Mouse (Mus musculus) common myeloid progenitor, adult 5-6 weeks (primary cell): ENCODE measurements around the gene Ephb1. TPM values are rescaled to one million over a fixed set of nuclear protein-coding genes. Genes with fewer than 3 reads are reported as not detected.

ENCODE experiments used
- ATAC-seq: replicated peaks from 2 replicates; pipeline ENCODE4 v1.8.0; 2016; ENCODE audit warnings: low read depth, mild to moderate bottlenecking, moderate TSS enrichment, inconsistent platforms; ENCODE audit not compliant: poor library complexity, severe bottlenecking
- total RNA-seq: library from RNA; stranded (forward); fragments of 200-1000, 187-1606 nt; gene quantifications from 2 replicates; pipeline ENCODE4 v1.2.3, GENCODE M21; 2017

Gene Ephb1
- total RNA-seq, 1 experiment from 2014 or later = not detected

DNA sequence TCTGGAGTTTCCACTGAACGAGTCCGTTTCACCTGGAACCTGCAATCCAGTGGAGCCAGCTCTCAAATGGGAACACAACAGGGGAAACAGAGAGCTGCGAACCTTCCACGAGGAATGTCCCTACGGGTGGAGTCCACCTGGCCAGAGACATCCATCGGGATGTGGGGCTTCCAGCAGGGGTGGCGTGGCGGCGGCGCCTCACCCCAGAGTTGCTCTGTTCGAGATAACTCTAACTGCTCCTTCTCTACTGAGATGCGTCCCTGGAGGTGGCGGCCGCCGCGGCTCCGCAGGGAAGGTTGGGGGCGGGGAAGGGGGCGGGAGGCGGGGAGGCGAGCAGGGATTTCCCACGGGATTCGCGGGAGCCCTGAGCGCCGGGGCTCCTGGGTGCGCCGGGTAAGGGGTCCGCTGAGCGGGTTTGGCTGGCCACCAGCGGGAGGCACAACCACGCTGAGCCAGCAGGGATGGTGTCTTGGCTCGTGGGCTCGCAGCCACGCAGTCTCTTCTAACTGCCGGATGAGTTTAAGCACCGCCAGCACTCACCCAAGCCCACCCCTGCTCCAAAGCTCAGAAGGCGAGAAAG, 1.3 kb downstream of the Ephb1 start:
- ATAC-seq = no peak

GRCm38 (mm10) chr9:102352186-102353055, 2.1 kb downstream of the Ephb1 start:
- ATAC-seq = no peak

DNA sequence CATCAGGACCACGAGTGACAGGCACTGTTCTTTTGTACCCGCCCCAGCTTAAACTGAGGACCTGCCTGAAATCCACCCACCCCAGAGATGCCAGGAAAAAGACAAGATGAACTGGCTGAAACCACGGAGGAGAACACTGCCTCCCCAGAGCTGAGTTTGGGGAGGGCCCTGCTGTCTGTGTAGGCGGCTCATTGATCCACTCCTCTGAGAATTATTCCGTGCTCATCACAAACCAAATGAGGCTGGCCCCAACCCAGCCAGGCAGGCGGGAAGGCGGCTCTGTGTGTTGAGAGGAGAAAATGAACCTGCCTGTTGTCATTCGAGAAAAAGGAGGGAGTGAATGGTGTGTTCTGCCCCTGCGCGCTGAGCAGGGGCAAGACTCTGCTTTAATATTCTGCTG, 2.8 kb downstream of the Ephb1 start:
- no peak for ATAC-seq

GRCm38 (mm10) chr9:102351221-102351620, 3.3 kb downstream of the Ephb1 start:
- ATAC-seq = no peak

- ATAC-seq = no peak
Observed at GRCm38 (mm10) chr9:102350696-102351095, 3.8 kb downstream of the Ephb1 start.

GRCm38 (mm10) chr9:102350076-102350475, 4.4 kb downstream of the Ephb1 start:
- no peak for ATAC-seq

- ATAC-seq = no peak
Observed at GRCm38 (mm10) chr9:102346801-102347200, 7.7 kb downstream of the Ephb1 start.

DNA sequence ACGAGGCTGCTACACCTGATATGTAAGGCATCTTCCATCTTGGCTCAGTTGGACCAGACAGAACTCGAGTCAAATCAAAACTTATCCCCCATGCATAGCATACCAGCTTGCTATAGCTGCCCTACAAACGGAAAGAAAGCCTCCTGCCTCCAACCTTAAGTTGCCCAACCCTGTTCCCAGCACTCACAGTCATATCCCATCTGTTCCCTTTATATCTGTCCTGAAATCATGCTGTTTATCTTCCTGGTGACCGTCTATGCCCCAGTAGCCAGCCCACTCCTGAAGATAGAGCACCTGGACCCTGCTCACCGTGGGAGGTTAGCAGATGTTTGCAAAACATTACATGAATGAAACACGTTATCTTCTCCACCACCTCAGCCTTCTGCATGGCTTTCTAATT, 9.0 kb downstream of the Ephb1 start:
- no peak for ATAC-seq

DNA sequence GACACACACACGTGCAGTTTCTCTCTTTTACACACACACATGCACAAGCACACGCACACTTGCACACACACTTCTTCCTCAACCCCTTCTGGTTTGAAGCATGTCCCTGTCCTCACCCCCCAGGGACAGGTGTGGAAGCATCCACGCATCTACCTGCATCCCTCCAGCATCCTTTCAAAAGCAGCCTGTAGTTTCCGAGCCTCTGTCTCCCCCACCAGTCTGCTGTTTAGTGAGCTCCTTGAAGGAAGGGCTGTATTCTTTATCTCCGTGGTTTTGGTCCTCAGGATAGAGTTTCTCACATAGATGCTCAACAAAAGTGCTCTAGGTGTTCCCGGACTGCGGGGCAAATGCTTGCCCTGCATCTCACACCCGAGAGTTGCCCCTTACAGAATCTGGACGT, 9.4 kb downstream of the Ephb1 start:
- ATAC-seq = no peak

DNA sequence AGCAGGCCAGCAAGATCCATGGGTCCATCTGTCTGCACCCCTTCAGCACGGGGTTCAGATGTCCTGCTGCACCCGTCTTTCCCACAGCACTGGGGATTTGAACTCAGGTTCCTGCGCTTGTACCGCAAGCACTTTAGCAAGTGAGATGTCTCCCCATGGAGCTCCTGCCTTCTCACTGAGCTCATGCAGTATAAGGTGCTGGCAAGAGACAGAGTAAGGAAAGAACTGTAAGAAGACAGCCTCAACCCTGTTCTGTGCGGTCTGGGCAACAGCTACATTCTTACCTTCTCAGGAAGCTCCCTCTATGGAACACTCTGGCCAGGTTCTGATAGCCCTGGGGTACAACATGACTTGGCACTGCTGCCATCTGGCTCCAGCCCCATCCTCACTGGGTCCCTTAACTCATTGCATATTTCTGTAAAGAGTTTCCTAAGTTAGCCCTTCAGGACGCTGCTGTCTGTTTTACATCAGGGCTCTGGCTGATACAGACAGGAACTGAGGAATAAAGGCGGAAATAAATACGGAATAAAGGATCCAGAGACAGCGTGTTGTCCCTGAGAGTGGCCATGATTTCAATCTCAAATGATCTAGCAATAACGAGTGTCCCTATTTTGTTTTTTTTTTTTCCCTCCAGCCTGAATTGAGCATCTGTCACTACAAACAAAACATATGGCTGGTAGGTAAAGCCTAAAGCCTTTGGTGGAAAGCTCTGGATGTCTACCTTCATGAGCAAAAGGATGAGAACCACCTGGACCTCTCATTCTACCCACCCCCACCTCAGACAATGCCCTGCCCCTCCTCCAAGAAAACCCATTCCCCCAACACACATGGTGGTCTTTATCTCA, 10.2 kb downstream of the Ephb1 start:
- ATAC-seq = no peak

DNA sequence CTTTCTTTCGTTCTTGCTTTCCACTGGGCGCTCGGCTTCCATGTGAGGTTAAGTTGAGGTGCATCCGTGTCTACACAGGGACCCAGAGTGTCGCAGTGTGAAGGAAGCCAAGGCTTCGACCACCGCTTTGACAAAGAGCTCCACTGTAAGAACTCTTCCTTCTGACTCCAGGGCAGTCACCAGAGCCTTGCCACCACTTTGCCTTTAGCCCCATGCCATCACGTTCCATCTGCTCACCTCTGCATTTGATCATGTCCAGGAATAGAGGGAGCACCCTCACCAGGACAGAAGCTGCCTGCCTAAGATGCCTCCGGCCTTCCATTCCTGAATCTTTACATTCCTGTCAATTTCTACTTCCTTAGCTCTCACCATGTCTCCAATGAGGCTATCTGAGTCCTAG, 11.4 kb downstream of the Ephb1 start:
- no peak for ATAC-seq

DNA sequence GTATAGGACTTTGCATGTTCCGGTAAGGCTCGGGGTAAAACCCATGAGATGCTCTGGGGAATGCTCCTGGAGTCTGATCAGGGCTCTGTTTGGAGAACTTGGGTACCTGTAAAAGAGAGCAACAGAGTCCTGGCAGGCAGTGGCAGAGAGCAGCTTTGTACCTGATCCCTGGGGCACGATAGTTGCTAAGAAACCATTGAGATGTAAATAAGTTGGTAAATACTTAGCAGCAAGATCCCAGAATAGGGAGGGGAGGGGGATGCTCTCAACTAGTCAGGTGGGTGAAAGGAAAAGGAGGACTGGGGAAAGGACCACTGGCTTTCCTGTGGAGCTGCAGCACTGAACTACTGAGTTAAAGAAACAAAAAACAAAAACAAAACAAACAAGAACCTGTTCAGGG, 12.5 kb downstream of the Ephb1 start:
- no peak for ATAC-seq

DNA sequence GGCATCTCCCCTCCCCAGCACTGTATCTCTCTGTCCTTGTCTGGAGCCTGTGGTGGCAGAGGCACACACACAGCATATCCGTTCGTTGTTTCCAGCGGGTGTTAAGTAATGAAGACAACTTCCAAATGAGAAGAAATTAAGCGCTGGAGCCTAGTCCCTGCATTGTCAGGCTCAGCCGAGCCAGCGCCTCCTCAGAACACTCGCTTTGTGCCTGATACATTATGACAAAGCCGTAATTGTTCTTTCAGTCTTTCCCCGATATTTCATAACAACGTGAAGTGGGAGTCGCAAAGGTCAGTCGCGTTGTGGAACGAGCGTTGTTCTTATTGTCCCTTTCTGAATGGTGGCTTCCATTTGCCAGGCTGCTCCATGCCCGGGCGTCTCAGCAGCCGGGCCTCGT, 13.7 kb downstream of the Ephb1 start:
- no peak for ATAC-seq

DNA sequence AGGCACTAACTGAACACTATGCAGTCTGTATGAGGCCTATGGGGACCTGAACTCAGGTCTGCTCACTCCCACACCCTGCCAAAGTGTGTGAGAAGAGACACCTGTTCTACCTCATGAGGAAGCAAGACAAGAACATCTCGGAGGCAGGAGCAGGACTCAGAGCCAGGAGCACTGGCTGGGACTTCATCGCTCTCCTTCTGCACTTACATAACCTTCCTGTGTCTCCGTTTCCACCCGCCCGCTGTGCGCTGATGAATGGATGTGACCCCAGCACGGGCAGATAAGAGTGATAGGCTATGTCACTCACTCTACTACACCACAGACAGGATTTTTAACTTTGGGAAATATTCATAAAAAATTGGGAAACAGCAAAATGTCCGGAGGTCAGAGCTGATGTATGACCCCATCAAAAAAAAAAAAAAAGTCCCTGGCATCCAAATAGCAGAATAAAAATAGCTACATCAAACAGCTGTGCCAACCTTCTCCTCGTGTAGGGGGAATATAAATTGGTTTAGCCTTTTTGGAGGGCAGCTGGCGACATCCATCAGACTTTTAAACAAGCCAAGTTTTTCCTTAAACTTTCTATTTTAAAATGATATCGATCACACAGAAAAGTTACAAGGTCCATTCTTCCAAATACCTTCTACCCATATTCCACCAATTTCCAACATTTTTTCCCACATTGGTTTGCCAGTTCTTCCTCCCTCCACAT, 18.8 kb downstream of the Ephb1 start:
- ATAC-seq = no peak

DNA sequence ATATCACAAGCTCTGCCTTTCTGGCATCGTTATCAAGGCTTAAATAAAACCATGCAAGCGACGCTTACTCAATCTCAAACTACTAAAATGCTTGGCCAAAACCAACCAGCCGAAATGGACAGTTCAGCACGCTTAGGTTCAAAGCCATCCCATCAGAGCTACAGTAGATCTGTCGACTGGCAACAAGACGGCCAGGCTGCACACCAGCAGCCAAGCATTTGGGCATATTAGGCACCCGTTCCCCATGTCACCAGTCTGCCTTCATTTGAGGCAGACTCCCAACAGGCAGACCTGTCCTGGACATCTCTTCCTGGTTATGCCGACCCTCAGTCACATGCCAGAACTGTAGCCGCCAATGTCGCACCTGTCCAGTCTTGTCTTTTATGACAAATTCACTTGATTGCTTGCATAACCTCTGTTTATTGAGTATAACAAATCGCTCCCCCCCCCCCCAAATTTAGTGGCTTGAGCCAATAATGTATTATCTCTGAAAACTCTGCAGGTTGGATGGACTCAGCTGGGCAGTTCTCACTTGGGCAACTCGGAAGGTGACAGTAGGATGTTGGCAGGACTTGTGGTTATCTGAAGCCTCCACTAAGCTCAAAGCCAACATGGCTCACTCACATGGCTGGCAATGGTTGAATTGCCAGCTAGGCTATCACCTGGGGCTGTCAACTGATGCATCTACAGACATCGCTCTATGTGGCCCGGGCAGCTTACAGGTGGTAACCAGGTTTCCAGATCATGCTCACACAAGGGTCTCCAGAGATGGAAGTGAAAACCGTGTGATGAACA, 24.0 kb downstream of the Ephb1 start:
- no peak for ATAC-seq

- ATAC-seq = no peak
Observed at GRCm38 (mm10) chr9:102327625-102328150, 26.8 kb downstream of the Ephb1 start.

DNA sequence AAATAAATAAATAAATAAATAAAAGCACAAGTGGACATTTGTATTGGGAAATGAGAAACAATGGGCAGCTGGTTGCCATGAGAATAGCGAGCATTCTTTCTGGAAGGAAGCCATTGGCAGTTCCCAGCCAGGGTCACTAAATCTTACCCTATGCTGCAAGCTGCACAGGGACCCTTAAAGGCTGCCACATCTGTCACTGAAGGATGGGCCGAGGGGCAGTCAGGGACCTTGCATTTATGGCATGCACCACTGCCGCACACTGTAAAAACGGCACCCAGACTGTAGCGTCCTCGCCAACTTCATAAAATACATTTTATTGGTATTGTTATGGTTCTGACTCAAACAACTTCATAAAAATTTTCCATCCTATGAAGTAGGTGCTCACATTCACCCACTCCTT, 39.1 kb downstream of the Ephb1 start:
- ATAC-seq = no peak

DNA sequence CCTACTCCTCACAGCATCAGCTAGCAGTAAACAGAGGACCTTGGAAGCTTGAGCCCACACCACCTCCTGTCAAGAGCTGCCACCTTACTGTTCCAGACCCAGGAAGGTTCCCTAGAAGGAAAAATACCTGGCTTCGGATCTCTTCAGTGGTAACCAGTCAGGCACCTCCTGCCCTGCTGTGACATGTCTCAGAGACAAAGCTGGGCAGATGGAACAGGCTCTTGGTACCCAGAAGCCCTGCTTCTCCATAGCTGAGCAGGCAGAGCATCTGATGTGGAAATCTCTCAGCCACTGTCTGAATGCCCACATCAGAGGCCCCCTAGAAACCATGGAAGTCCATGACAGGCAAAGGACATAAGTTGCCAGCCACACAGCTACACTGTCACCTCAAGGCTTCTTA, 39.7 kb downstream of the Ephb1 start:
- no peak for ATAC-seq

GRCm38 (mm10) chr9:102310431-102310830, 44.1 kb downstream of the Ephb1 start:
- no peak for ATAC-seq
